Mouse (Mus musculus) erythroblast, embryonic 14.5 days (primary cell): ENCODE data around the gene Shisa7. TPM values are rescaled to one million over a fixed set of nuclear protein-coding genes. Genes with fewer than 3 reads are reported as not detected.
"Not testable (repeated sequence)": the region's sequence is repeated elsewhere in the genome, so short reads cannot be mapped to it uniquely, and the experiment has no call there.

Source experiments
- H3K27me3 ChIP-seq: 2 replicates; pipeline ENCODE4 v1.6.1; 2012; ENCODE audit warnings: inconsistent platforms; ENCODE audit not compliant: control insufficient read depth
- H3K36me3 ChIP-seq: 2 replicates; pipeline ENCODE4 v1.6.1; 2012; ENCODE audit warnings: mild to moderate bottlenecking, inconsistent platforms; ENCODE audit not compliant: control insufficient read depth
- H3K4me1 ChIP-seq: 2 replicates; pipeline ENCODE4 v1.6.1; 2012; ENCODE audit warnings: inconsistent platforms; ENCODE audit not compliant: control insufficient read depth
- H3K4me3 ChIP-seq: replicated peaks from 2 replicates; pipeline ENCODE3; 2012; ENCODE audit warnings: moderate library complexity, mild to moderate bottlenecking, inconsistent platforms
- H3K9me3 ChIP-seq: 2 replicates; pipeline ENCODE4 v1.6.1; 2012; ENCODE audit warnings: low read length, inconsistent platforms, mixed read lengths; ENCODE audit not compliant: control insufficient read depth
- GATA1 ChIP-seq: IDR thresholded peaks from 2 replicates; pipeline ENCODE4 v1.6.1; 2012; ENCODE audit warnings: low read length, inconsistent platforms, mixed read lengths
- TAL1 ChIP-seq: IDR thresholded peaks from 3 replicates; pipeline ENCODE4 v1.6.1; 2012; ENCODE audit warnings: low read length, inconsistent platforms, mixed read lengths
- polyA plus RNA-seq: library from polyadenylated mRNA; stranded (reverse); fragments of >175 nt; gene quantifications from 2 replicates; pipeline ENCODE4 v1.2.3, GENCODE M21; 2012

The Shisa7 gene
- polyA plus RNA-seq, 1 experiment, result not detected

- Histone ChIP-seq H3K36me3 (no peaks in the 10 kb centered on the region), H3K4me1 (peaks cover 21% of the 10 kb centered on the region), H3K4me3 (peak overlapping the region; percentile 84)
Observed at GRCm38 (mm10) chr7:4865090-4865489, 20.6 kb upstream of the Shisa7 start.

GRCm38 (mm10) chr7:4864130-4864845, 19.8 kb upstream of the Shisa7 start:
- no peaks in the 10 kb centered on the region for H3K27me3 ChIP-seq
- H3K36me3 ChIP-seq, result no peaks in the 10 kb centered on the region
- TF ChIP-seq TAL1 (no peak), GATA1 (no peak)
- no peaks in the 10 kb centered on the region for H3K9me3 ChIP-seq
- H3K4me3 ChIP-seq, result no peak overlapping the region
- H3K4me1 ChIP-seq, result peaks cover 21% of the 10 kb centered on the region

More at GRCm38 (mm10) chr7:4865090-4865489, 20.6 kb upstream of the Shisa7 start:
- H3K9me3 ChIP-seq, result no peaks in the 10 kb centered on the region
- TF ChIP-seq GATA1 (no peak), TAL1 (no peak)
- no peaks in the 10 kb centered on the region for H3K27me3 ChIP-seq

- H3K36me3 ChIP-seq, result no peaks in the 10 kb centered on the region
- TF ChIP-seq GATA1 (no peak), TAL1 (no peak)
- H3K4me3 ChIP-seq, result no peak overlapping the region
- no peaks in the 10 kb centered on the region for H3K9me3 ChIP-seq
- H3K27me3 ChIP-seq, result no peaks in the 10 kb centered on the region
- H3K4me1 ChIP-seq, result peaks cover 21% of the 10 kb centered on the region
Observed at GRCm38 (mm10) chr7:4863541-4864080, 19.1 kb upstream of the Shisa7 start.

- H3K4me3 ChIP-seq, result no peak overlapping the region
- no peaks in the 10 kb centered on the region for H3K27me3 ChIP-seq
- H3K9me3 ChIP-seq, result no peaks in the 10 kb centered on the region
- peaks cover 21% of the 10 kb centered on the region for H3K4me1 ChIP-seq
- no peaks in the 10 kb centered on the region for H3K36me3 ChIP-seq
- TF ChIP-seq TAL1 (no peak), GATA1 (no peak)
Observed at GRCm38 (mm10) chr7:4863041-4863440, 18.5 kb upstream of the Shisa7 start.

- H3K4me1 ChIP-seq, H3K4me3 ChIP-seq, H3K36me3 ChIP-seq, H3K27me3 ChIP-seq, H3K9me3 ChIP-seq: not testable (repeated sequence)
Observed at GRCm38 (mm10) chr7:4860926-4861325, 16.4 kb upstream of the Shisa7 start.

- Histone ChIP-seq H3K4me3 (no peak overlapping the region), H3K4me1 (no peaks in the 10 kb centered on the region), H3K36me3 (no peaks in the 10 kb centered on the region), H3K27me3 (0 out of 2 replicates have a peak, but pooled peaks cover 2% of the 10 kb centered on the region), H3K9me3 (no peaks in the 10 kb centered on the region)
- TF ChIP-seq TAL1 (no peak), GATA1 (no peak)
Observed at GRCm38 (mm10) chr7:4859418-4859978, 15.0 kb upstream of the Shisa7 start.

- Histone ChIP-seq H3K4me1 (no peaks in the 10 kb centered on the region), H3K36me3 (no peaks in the 10 kb centered on the region), H3K9me3 (no peaks in the 10 kb centered on the region), H3K27me3 (0 out of 2 replicates have a peak, but pooled peaks cover 2% of the 10 kb centered on the region), H3K4me3 (no peak overlapping the region)
- TF ChIP-seq TAL1 (no peak), GATA1 (no peak)
Observed at GRCm38 (mm10) chr7:4857321-4857720, 12.8 kb upstream of the Shisa7 start.

- Histone ChIP-seq H3K27me3 (0 out of 2 replicates have a peak, but pooled peaks cover 2% of the 10 kb centered on the region), H3K36me3 (no peaks in the 10 kb centered on the region), H3K4me3 (no peak overlapping the region), H3K9me3 (no peaks in the 10 kb centered on the region), H3K4me1 (no peaks in the 10 kb centered on the region)
- TF ChIP-seq GATA1 (no peak), TAL1 (no peak)
Observed at GRCm38 (mm10) chr7:4856508-4856907, 12.0 kb upstream of the Shisa7 start.

GRCm38 (mm10) chr7:4853613-4854012, 9.1 kb upstream of the Shisa7 start:
- Histone ChIP-seq H3K4me1 (no peaks in the 10 kb centered on the region), H3K9me3 (no peaks in the 10 kb centered on the region), H3K27me3 (0 out of 2 replicates have a peak, but pooled peaks cover 2% of the 10 kb centered on the region), H3K4me3 (no peak overlapping the region), H3K36me3 (no peaks in the 10 kb centered on the region)
- no peak for TF ChIP-seq GATA1
- no peak for TF ChIP-seq TAL1

- Histone ChIP-seq H3K4me3 (no peak overlapping the region), H3K9me3 (peaks cover 6% of the 10 kb centered on the region), H3K27me3 (peaks cover 4% of the 10 kb centered on the region), H3K36me3 (no peaks in the 10 kb centered on the region), H3K4me1 (no peaks in the 10 kb centered on the region)
- TF ChIP-seq TAL1 (no peak), GATA1 (no peak)
Observed at GRCm38 (mm10) chr7:4851315-4851688, 6.8 kb upstream of the Shisa7 start.
